Mouse (Mus musculus) layer of hippocampus, adult 8-10 months (tissue): ENCODE results near the gene Mars. TPM values are rescaled to one million over a fixed set of nuclear protein-coding genes. Genes with fewer than 3 reads are reported as not detected.

Source experiments
- DNase-seq, 2 experiments: peaks; one replicate each; pipeline ENCODE4 v3.0.0; 2022; ENCODE audit warnings: low spot score in 2 of 2
- total RNA-seq, 4 experiments: library from RNA; stranded (reverse); gene quantifications; 2 replicates each; pipeline ENCODE4 v1.2.4; 2022

The Mars gene
- 10 to 100 TPM; 56.7 to 65.8 (median 63.9) TPM for total RNA-seq

GRCm38 (mm10) chr10:127311476-127312355 lies at the start of gene Mars:
Gene Mars (minus strand): TSS chr10:127311786.
- peak; percentile 95 for DNase-seq

- no peak for DNase-seq
These were observed 49.1 kb upstream of the Mars start for GRCm38 (mm10) chr10:127360714-127361113.

- no peak for DNase-seq
These were observed 43.8 kb upstream of the Mars start for GRCm38 (mm10) chr10:127355336-127355735.

- DNase-seq, result peak; percentile 51 to 70
These were observed 42.6 kb upstream of the Mars start, which contains the start of gene Inhbe for GRCm38 (mm10) chr10:127353909-127354895. Gene Inhbe (minus strand): TSS chr10:127354411.

GRCm38 (mm10) chr10:127352766-127353165 lies 41.2 kb upstream of the Mars start:
- no peak for DNase-seq

GRCm38 (mm10) chr10:127352187-127352586 lies 40.6 kb upstream of the Mars start:
- no peak for DNase-seq

- DNase-seq, result no peak
These were observed 40.1 kb upstream of the Mars start for GRCm38 (mm10) chr10:127351719-127352118.

GRCm38 (mm10) chr10:127351285-127351595 lies 39.7 kb upstream of the Mars start:
- no peak for DNase-seq

- peak in 1 of 2 experiments; percentile 67 for DNase-seq
These were observed 39.2 kb upstream of the Mars start for GRCm38 (mm10) chr10:127350594-127351284.

GRCm38 (mm10) chr10:127349810-127350209 lies 38.2 kb upstream of the Mars start:
- DNase-seq, result no peak

GRCm38 (mm10) chr10:127348957-127349356 lies 37.4 kb upstream of the Mars start:
- no peak for DNase-seq

- no peak for DNase-seq
These were observed 34.6 kb upstream of the Mars start for GRCm38 (mm10) chr10:127346173-127346572.

- DNase-seq, result no peak
These were observed 31.4 kb upstream of the Mars start for GRCm38 (mm10) chr10:127343029-127343428.

- peak; percentile 60 to 69 for DNase-seq
These were observed 30.5 kb upstream of the Mars start, which contains the start of gene Gli1 for GRCm38 (mm10) chr10:127341891-127342639. Gene Gli1 (minus strand): TSS chr10:127341974.

GRCm38 (mm10) chr10:127341360-127341690 lies 29.7 kb upstream of the Mars start:
- no peak for DNase-seq

- DNase-seq, result no peak
These were observed 29.2 kb upstream of the Mars start for GRCm38 (mm10) chr10:127340577-127341359.

- DNase-seq, result no peak
These were observed 28.3 kb upstream of the Mars start for GRCm38 (mm10) chr10:127339683-127340576.

- peak; percentile 79 to 89 for DNase-seq
These were observed 27.5 kb upstream of the Mars start for GRCm38 (mm10) chr10:127338930-127339682.
